Mouse (Mus musculus) limb, embryonic 12.5 days (tissue): Measurements from ENCODE around the gene Gng4. TPM values are rescaled to one million over a fixed set of nuclear protein-coding genes. Genes with fewer than 3 reads are reported as not detected.

ENCODE experiments used
- ATAC-seq: fragments of 200-750 bp; cut with Nextera tagmentation; 2 replicates; pipeline ENCODE4 v1.8.0; 2017; ENCODE audit warnings: low read depth, moderate TSS enrichment; ENCODE audit not compliant: insufficient number of reproducible peaks, insufficient read depth, low FRiP score, low TSS enrichment
- H3K27ac ChIP-seq: fragments of 300-500 bp; sonication (generic); 2 replicates; pipeline ENCODE4 v1.5.1; 2016; ENCODE audit warnings: mild to moderate bottlenecking, moderate library complexity
- H3K27me3 ChIP-seq: fragments of 300-500 bp; sonication (generic); 2 replicates; pipeline ENCODE4 v1.6.1; 2016; ENCODE audit warnings: mild to moderate bottlenecking, moderate library complexity
- H3K36me3 ChIP-seq: fragments of 300-500 bp; sonication (generic); 2 replicates; pipeline ENCODE4 v1.6.1; 2016; ENCODE audit warnings: mild to moderate bottlenecking, moderate library complexity
- H3K4me1 ChIP-seq: fragments of 300-500 bp; sonication (generic); replicated peaks from 2 replicates; pipeline ENCODE4 v1.6.1; 2016
- H3K4me2 ChIP-seq: fragments of 300-500 bp; sonication (generic); 2 replicates; pipeline ENCODE4 v1.6.1; 2016; ENCODE audit warnings: mild to moderate bottlenecking, moderate library complexity
- H3K4me3 ChIP-seq: fragments of 300-500 bp; sonication (generic); replicated peaks from 2 replicates; pipeline ENCODE4 v1.5.1; 2016; ENCODE audit warnings: mild to moderate bottlenecking
- H3K9ac ChIP-seq: fragments of 300-500 bp; sonication (generic); replicated peaks from 2 replicates; pipeline ENCODE4 v1.6.1; 2016; ENCODE audit warnings: mild to moderate bottlenecking, moderate library complexity
- H3K9me3 ChIP-seq: fragments of 300-500 bp; sonication (generic); 2 replicates; pipeline ENCODE4 v1.6.1; 2016; ENCODE audit warnings: mild to moderate bottlenecking, moderate library complexity
- WGBS: fragments of 180-500 bp; shearing (Covaris S2); methylation state at CpG from one replicate; pipeline ENCODE4 v1.1.7; 2016; 5-methylcytosine and 5-hydroxymethylcytosine counted together
- polyA plus RNA-seq: library from polyadenylated mRNA; unstranded; fragments of >200 nt; fragmentation: Nextera tagmentation; extraction: Ambion mirVana; gene quantifications from 2 replicates; pipeline ENCODE4 v1.2.1, GENCODE M21; 2016

The Gng4 gene
- polyA plus RNA-seq, 1 experiment from 2014 or later: 2.1 TPM

DNA sequence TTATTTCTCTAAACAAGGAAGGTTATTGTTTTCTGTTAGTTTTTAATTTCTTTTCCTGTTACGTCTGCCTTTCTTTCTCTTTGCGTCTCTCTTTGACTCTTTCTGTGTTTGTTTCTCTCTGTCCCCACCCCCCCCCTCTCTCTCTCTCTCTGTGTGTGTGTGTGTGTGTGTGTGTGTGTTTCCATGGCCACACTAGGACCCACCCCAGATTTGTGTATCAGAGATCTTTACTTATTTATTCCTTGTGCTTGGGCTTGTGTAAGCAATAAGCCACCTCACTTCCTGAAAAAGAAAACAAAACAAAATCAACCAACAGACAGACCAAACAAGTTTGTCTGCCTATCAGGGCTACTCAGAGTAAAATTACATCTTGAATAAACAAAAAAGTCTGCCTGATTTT lies 82.5 kb downstream of the Gng4 start:
- no peaks in the 10 kb centered on the region for H3K27me3 ChIP-seq
- no peak overlapping the region for H3K4me2 ChIP-seq
- no peak overlapping the region for H3K27ac ChIP-seq
- H3K4me3 ChIP-seq: no peak overlapping the region
- H3K9me3 ChIP-seq: no peaks in the 10 kb centered on the region
- no peaks in the 10 kb centered on the region for H3K4me1 ChIP-seq
- H3K36me3 ChIP-seq: no peaks in the 10 kb centered on the region
- ATAC-seq: no peak
- H3K9ac ChIP-seq: no peak overlapping the region
- WGBS: 89% methylated on average over 2 of the region's 2 CpGs

- H3K27ac ChIP-seq: no peak overlapping the region
- no peaks in the 10 kb centered on the region for H3K36me3 ChIP-seq
- H3K27me3 ChIP-seq: no peaks in the 10 kb centered on the region
- H3K4me2 ChIP-seq: no peak overlapping the region
- no peaks in the 10 kb centered on the region for H3K4me1 ChIP-seq
- no peaks in the 10 kb centered on the region for H3K9me3 ChIP-seq
- ATAC-seq: no peak
- H3K9ac ChIP-seq: no peak overlapping the region
- no peak overlapping the region for H3K4me3 ChIP-seq
- WGBS: 74% methylated on average over 2 of the region's 2 CpGs
Observed at GRCm38 (mm10) chr13:13867078-13867759, 83.4 kb downstream of the Gng4 start.

- Histone ChIP-seq H3K4me3 (no peak overlapping the region), H3K4me2 (no peak overlapping the region), H3K9ac (no peak overlapping the region), H3K36me3 (no peaks in the 10 kb centered on the region), H3K27me3 (no peaks in the 10 kb centered on the region), H3K4me1 (no peaks in the 10 kb centered on the region), H3K9me3 (no peaks in the 10 kb centered on the region), H3K27ac (no peak overlapping the region)
- ATAC-seq: peak; percentile 71; the same call in 1 of the 2 replicates
- WGBS: 30% methylated on average over 3 of the region's 3 CpGs
Observed at GRCm38 (mm10) chr13:13867922-13868321, 84.1 kb downstream of the Gng4 start.

Other genes starting within 250 kb of the Gng4 start
- 2.4 and 4.0 TPM in 2 replicates for gene Lyst, start 193.7 kb upstream of the Gng4 start, polyA plus RNA-seq
- 53.4 and 55.0 TPM in 2 replicates for gene B3galnt2, start 170.4 kb downstream of the Gng4 start, polyA plus RNA-seq